Mouse (Mus musculus) layer of hippocampus, postnatal 14 days (tissue): ENCODE measurements at regions not wholly inside any gene's neighbourhood (a gene's known extent, or its start where the extent isn't known, plus 50 kb on each side); places are given as distances from the start of the nearest gene placed in this dataset.

Experiments
- DNase-seq, 2 experiments: peaks; one replicate each; pipeline ENCODE4 v3.0.0; 2021 to 2022; ENCODE audit warnings: low spot score in 2 of 2, mixed read lengths in 1 of 2

- no peak for DNase-seq
These were observed 53.0 kb upstream of the Cplx2 start for GRCm38 (mm10) chr13:54318161-54318560.

DNA sequence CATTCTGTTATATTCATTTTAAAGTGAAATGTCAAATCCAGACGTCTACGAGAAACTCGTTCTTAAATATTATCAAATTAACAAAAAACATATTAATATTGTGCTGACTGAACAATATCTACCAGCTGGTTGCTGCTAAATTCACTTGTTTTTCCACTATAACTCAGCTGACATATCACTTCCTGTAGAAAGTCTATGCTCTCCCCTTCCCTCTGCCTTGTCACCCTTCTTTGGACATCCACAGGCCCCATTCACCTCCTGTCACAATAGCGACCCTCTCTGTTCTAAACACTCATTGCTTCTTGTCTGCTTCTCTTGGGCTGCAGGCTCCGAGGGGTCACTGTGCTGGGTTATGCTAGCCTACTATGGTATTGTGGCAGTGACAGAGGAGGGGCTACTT, 52.5 kb upstream of the Cplx2 start:
- DNase-seq = no peak

DNA sequence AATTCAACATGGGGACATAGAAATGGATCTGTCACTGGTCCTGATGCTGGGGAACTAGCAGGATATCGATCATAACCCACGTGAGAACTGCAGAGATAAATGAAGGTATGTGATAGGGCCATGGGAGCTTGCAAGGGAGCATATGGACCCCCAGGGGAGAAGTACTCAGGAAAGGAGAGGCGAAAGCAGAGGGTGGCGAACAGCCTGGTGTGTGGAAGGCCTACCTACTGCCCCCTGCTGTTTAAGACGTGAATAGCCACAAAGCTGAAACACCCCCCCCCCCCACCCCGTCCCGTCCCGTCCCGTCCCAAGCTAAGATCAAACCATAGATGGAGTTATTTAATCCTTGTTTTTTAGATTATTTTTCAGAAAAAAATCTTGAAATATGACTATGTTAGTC, 50.9 kb upstream of the Cplx2 start:
- DNase-seq = no peak

GRCm38 (mm10) chr13:54321011-54321410, 50.1 kb upstream of the Cplx2 start:
- no peak for DNase-seq
